Mouse (Mus musculus) layer of hippocampus, postnatal 36 days (tissue): Measurements from ENCODE around the gene Pde10a. TPM values are rescaled to one million over a fixed set of nuclear protein-coding genes. Genes with fewer than 3 reads are reported as not detected.
A peak's percentile ranks its signal among the peaks of the same experiment; 100 is the strongest.

Source experiments
- DNase-seq, 2 experiments: peaks; one replicate each; pipeline ENCODE4 v3.0.0; 2022
- total RNA-seq, 2 experiments: library from RNA; stranded (reverse); gene quantifications; 2 replicates each; pipeline ENCODE4 v1.2.3; 2021

The Pde10a gene
- total RNA-seq, 2 experiments from 2014 or later, result 61.6 to 68.7 TPM

GRCm38 (mm10) chr17:8525971-8526740 lies 984 bp downstream of the Pde10a start:
- peak in 1 of 2 experiments; percentile 41 for DNase-seq

GRCm38 (mm10) chr17:8526815-8527261 lies 1.7 kb downstream of the Pde10a start:
- DNase-seq, result peak; percentile 38 to 45

DNA sequence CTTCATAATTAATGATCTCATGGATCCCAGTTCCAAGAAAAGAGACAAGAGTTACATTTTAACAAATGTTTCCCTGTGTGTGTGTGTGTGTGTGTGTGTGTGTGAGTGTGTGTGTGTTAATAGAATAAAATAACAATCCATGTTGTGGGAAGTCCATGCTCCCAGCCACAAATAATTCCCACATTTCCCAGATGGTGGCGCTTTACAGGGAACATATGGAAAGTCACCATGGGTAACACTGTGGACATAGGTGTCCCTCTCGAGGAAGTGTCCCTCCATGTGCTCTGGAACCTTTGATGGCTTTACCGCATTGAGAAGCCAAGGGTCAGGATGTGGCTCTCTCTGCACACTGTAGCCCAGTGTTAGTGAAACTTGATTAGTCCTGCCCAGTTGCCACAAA lies 3.5 kb downstream of the Pde10a start:
- DNase-seq, result no peak

DNA sequence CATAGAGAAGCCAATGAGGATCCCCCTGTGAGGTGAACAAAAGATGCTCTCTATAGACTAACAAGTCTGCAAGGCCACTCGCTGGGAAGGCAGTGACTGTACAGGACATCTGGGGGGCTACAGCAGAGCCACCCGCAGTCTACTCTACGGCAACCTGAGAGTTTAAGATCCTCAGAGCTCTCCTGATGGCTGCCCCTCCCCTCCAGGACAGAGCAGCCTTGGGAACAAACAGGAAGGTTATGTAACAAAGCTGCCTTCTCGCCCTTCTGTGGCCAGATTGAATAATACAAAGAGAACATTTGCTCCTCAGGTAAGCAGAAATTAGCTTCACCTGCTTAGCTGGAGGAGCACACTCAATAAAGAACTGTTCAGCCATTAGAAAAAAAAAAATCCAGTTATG lies 7.4 kb downstream of the Pde10a start:
- DNase-seq, result no peak

DNA sequence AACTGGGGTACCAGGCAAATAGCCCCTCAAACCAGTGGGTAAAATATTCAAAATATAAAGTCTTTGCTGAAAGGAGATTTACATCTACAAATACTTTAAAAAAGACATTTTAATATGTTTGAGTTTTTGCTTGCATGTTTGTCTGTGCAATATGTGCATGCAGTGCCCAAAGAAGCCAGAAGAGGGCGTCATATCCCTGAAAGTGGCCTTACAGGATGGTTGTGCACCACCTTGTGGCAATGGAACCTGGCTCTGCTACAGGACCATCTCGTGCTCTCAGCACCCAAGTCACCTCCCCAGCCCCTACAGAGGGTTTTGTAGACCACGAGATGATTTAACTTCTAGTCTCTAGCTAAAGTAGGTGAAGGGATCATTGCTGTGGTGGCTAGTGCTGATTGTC lies 8.7 kb downstream of the Pde10a start:
- no peak for DNase-seq

DNA sequence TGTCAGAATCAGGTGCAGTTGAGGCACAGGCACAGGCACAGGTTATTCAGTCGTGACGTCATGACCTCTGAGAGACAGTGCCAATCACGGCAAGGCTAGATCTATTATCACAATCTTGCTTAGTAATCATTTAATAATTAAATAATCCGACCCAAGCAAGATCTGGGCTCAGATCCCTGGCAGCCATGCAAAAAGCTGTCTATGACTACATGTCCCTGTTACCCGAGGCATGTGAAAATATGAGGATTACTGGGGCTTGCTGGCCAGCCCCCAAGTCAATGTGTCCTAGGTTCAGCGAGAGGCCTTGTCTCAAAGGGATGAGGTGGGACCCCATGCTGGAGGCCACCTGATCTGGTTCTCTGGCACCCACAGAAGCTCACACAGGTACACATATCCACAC lies 11.3 kb downstream of the Pde10a start:
- DNase-seq, result no peak

GRCm38 (mm10) chr17:8538102-8538501 lies 12.9 kb downstream of the Pde10a start:
- no peak for DNase-seq

GRCm38 (mm10) chr17:8541974-8542538 lies 16.9 kb downstream of the Pde10a start:
- no peak for DNase-seq

DNA sequence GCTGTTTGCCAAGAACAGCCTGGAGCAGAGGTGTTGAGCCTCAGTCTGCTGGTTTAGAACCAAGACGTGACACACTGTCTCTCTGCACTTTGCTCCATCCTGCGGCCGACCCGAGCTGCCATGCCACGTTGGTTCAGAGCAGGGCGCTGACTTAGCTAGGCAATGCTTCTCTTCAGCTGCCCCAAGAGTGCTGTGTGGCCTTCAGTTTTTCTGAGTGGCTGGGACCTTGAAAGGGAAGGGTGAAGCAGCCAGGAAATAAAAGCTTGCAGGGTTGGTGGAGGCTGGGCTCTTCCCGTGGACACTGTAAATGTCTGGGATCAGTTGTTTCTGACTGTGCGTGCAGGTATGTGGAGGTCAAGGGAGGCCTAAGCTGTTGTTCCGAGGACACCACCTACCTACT lies 21.2 kb downstream of the Pde10a start:
- no peak for DNase-seq

DNA sequence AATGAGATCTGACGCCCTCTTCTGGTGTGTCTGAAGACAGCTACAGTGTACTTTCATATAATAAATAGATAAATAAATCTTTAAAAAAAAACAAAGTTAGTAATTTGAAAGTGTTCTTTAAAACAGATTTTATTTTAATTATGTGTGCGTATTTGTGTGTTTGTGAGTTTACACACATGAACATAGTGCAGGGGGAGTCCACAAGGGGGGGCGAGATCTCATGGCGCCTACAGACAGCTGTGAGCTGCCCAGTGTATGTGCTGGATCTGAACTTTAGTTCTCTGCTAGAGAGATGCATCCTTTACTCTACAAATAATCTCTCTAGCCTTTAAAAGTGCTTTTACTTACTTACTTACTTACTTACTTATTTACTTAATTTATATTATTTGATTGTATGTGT lies 23.6 kb downstream of the Pde10a start:
- DNase-seq, result no peak

DNA sequence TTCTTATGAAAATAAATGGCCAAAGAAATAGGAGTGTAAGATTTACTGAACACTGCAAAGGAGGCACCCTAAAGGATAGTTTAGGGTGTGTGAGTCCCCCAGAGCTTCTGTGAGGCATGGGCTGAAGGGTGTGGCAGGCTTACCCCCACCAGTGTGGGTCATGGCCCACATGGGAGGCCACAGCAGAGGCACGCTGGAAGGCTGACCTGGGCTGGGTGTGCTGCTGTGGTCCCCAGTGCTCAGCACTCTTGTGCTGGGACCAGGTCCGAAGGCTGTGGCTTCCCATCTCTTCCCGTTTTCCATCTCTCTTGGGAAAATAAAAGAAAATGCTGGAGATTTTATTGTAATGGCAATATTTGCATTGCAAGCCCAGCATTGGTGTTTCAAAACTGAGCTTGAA lies 26.5 kb downstream of the Pde10a start:
- DNase-seq, result no peak

DNA sequence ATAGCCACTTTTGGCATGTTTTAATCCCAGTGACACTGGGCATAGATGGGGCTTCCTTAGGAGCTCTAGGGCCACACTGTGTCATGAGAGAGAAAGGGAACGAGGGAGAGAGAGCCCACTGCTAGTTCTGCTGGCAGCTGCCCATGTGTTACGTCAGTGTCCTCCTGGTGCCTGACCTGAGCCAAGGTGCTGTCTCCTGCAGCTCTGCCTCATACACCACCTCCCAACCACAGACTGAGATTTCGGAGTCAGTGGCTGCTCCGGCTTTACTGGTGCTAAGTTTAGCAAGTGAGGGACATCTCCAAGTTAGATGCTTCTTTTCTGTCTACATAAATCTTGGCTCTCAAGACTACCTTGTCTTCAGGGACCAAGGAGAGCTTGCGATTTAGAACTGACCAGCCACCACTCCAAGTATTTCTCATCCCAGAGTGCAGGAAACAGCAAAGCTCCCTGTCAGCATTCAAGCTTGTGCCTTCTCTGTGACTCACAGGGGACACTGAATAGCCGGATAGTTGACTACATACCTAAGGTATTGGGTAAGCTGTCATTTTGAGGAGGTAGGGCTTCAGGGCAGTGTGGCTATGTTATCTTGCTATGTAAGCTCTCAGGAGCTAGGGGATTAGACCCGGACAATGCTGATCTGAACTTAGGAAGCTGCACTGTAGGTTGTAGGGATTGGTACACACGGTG lies 27.3 kb downstream of the Pde10a start:
- DNase-seq, result no peak

DNA sequence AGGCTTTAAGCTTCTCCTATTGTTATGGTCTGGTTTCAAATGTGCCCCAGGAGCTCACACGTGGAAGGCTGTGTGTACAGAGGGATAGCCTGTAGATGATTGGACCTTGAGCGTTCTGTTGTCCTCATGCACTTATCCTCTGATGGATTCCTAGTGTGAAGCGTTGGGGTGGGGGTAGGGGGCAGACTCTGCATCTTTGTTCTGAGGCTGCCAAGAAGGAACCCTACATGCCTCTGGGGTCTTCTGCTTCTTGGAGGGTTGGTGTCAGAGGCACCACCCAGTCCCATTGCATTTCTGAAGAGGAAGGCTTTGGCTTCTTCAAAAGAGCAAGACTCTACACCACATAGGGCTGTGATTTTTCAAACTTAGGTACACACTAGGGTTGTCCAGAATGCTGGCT lies 28.4 kb downstream of the Pde10a start:
- no peak for DNase-seq

GRCm38 (mm10) chr17:8554219-8554618 lies 29.0 kb downstream of the Pde10a start:
- DNase-seq, result no peak

DNA sequence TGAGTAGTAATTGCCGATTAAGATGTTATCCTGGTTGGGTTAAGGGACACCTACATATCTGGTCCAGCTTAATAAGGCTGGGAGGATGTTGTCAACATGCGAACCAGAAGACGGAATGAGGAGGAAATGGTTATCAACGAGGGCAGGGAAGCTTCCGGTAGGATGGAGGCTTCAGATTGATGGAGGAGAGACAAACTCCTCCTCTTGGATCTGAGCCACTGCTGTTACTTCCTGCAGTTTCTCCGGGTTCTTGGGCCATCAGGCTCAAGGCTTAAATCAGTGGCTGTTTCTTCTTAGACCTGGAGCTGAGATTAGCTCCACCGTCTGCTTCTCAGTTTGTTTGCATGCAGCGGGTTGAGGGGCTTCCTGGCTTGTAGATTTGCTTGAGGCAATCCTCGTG lies 30.6 kb downstream of the Pde10a start:
- DNase-seq, result no peak

DNA sequence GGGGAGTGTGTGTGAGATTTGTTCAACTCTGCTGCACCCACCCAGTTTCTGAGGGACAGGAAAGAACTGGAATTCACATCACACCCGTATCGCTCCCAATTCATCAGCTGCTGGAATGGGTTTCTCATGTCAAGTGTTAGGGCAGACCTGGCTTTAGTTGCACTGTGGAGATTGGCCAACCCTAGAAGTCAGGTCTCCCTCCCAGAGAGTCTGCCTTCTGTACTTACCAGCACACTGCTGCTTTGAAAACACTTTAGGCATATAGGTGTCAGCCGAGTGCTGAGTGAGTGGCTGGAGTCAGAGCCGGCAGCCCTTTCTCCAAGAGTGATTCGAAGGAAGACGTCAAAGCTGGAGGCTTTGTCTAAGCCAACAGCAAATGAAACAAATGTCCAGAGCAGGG lies 31.1 kb downstream of the Pde10a start:
- DNase-seq, result no peak

DNA sequence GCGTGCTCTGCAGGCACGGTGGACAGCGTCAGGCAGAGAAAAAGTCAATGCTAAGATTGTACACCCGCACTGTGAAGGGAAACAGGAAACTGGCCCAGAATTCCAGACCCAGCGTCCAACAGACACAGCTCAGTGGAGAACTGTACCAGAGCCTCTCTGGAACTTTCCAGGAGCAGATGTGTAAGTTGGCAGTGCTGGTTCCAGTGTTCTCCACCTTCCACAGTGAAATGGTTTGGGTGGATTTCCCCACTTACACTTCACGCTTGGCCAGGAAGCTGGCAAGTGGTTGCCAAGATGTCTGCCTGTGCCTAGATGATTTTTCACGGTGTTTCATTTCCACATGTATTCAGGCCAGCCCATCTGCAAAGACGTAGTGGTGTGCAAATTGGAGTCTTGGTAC lies 32.8 kb downstream of the Pde10a start:
- DNase-seq, result no peak

- DNase-seq, result no peak
Observed at GRCm38 (mm10) chr17:8562101-8562885, 37.1 kb downstream of the Pde10a start.

DNA sequence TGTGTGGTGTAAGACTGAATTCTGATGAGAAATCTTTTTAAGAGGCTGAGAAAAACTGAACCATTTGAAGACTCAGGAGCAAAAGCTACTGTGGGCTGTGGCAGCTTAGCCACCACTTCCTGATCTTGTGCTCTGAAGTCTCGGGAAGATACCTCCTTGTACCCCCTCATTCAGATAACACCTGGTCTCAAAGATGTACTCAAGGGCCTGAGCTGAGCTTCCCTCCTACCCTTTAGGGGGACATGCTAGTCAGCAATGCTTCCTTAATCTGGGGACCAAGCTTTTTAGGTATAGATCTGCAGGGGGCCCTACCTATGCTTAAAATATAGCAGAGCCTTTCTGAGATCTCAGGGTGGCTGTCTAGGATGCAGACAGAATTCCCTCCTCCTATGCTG lies 37.7 kb downstream of the Pde10a start:
- DNase-seq, result no peak

DNA sequence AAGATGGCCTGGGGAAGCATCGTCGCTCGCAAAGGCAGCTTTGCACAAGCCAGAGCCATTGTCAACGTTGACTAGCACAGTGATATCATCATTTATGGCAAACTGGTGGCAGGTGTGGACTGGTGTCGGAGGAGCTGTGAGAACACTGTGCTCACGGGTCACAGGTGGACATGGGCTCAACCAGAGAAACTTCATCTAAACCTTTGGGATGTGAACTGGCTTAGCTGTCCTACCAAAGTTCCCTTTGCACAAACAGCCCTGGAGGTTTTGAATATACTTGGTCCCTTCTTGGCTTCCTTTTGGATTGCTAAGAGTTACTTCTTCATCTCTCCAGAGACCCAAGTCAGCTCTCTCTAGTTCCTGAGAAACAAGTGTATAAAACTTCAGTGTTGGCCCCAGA lies 41.7 kb downstream of the Pde10a start, which contains the start of gene Gm17087:
Gene Gm17087, minus strand, starts transcription at position 101 of the 400 bp plus-strand sequence.
- DNase-seq, result no peak

DNA sequence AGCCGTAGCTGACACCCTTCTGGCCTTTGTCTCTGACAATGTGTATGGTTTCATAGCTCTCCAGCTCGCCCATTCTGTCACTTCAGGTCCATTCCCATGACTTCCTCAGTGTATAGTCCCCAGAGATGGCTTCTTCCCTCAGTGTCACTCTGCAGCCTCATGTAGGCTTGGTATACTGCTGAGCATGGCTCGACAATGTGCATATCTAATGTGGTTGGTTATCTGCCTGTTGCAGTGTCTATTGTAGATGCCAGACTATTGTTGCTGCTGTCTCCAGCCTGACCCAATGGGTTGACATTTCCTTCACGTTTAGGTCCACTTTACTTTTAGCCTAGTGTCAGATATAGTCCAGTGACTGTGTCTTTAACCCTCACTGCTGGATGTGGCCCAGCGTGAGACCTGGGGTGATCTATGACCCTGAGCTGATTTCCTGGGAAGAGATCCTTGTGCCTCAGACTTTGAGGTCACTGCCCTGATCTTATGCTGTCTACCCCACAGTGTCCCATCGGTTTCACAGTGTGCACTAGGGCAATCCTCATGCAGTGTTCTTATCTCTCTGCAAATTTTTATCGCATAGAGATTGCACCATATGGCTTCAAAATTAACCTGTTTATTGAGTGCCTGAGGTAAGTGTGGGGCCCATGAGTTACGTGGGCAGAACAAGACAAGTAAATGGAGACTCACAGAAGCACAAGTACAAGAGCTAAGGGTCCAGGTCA lies 48.5 kb downstream of the Pde10a start:
- DNase-seq, result no peak

GRCm38 (mm10) chr17:8580360-8580759 lies 55.2 kb downstream of the Pde10a start:
- no peak for DNase-seq
